Mouse (Mus musculus) fat pad, adult 2 months (tissue): ENCODE data around the gene Gm20388.

ENCODE experiments used
- DNase-seq: peaks from one replicate; pipeline ENCODE4 v3.0.0-alpha.2; 2011; ENCODE audit warnings: low read depth, low spot score; ENCODE audit errors: extremely low read depth

The Gm20388 gene

DNA sequence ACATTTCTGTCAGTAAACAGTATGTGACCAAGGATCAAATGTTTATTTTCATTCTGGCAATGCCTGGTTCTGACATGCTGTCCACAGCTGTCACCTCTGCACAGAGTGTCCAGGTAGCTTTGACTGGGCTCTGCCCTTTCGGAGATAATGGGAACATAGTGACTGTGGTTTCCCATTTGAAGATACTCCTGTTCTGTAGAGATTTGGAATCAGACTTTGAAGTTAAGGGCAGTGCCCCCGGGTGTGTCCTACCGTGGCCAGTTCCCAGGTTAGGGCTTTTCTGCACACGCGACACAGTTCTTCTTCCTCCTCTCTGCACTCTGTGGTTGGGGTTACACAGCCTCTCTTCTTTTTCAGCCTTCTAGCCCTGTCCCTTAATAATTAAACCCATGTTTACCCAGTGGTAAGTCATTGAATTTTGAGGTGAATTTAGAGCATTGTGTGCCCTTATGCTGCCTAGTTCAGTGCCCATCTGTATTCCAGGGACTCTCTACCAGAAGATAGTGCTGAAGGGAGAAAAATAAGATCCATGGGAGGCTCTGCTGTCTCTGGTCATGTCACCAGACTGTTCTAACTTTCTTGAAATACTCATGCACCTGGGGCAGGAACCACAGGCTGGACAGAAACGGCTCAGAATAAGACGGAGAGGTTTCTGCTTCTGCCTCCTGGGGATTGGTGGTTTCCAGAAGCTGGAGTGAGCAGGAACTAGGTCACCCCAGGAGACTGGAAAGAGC, 4368.5 kb downstream of the Gm20388 start:
- DNase-seq = no peak

DNA sequence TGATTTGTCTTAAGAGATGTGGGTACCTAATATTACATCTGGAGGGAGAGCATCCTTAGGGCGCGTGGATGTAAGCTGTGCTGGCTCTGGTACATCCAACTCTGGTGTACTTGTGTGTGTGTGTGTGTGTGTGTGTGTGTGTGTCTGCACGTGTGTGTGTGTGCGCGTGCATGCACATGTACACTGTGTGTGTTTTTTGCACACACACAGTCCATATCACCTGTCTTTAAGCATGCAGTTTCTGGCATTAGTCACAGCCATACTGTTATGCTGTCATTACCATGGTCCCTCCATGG, 4369.0 kb downstream of the Gm20388 start:
- DNase-seq = no peak

DNA sequence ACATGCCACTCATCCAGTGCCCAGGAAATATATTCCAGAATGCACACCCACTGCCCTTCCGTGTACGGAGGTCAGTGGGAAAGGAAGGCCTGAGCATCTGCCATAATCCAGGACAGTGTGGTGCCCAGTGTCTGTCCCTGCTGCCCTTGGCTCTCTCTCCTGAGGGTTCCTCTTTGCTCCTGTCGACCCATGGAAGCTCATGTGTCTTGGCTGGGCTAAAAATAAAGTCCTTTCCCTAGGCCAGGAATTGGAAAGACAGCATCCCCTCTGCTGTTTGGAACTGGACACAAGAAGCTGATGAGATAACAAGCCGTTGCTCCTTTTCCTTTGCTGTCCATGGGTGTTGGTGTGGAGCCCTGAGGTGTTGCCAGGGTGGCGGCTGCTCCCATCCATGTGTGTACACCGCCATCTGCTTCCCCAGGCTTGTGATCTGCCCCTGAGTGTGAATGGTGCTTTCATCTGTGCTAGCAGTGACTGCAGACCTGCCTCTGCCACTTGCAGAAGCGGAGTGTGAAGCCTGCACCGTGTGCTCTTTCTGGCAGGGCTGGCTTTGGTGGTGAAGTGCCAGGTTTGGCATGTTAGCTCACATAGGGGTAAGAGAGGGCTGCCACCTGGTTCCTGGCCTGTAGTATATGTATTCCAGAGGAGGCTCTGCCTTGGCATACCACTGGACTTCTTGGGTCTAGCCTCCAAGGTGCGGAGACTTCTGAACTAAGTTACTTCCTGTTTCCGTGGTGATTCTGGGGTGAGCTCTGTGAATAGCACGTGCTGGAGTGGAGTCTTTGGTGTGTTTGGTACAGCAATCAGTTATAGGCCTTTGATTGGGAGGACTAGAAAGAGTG, 4371.3 kb downstream of the Gm20388 start:
- DNase-seq = no peak

- no peak for DNase-seq
Measured at GRCm38 (mm10) chr8:124282878-124283630, 4372.4 kb downstream of the Gm20388 start.

DNA sequence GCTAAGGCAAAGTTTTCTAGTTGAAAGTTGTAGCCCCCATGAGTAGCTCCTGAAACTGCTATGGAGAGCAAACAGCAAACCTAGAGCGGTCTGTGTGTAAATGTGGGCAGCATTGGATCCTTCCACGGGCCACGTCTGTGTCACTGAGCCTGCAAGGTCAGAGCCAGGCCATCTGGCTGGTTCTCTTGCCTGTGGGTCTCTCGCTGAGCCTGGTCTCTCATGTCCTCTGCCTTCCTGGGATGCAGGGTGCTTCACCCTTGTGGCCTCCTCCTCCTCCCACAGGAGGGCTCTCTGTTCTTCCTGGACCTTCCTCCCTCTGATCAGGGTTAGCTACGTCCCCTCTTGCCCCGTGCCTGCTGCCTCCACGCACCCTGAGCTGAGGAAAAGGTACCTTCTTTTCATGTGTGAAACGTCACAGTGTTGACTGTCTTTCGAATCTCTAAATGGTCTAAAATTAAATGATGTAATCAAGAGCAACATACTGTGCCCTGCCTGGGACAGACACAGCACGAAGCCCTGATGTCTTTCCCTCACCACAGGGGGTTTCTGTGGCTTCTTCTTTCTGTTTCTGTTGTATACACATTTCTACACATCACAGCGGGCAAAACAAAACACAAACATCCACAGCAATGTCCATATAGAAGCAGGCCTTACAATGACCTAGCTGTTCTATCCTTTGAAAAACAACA, 4373.1 kb downstream of the Gm20388 start:
- DNase-seq = no peak

- no peak for DNase-seq
Measured at GRCm38 (mm10) chr8:124284333-124284711, 4373.7 kb downstream of the Gm20388 start.

- no peak for DNase-seq
Measured at GRCm38 (mm10) chr8:124284984-124285576, 4374.4 kb downstream of the Gm20388 start.

DNA sequence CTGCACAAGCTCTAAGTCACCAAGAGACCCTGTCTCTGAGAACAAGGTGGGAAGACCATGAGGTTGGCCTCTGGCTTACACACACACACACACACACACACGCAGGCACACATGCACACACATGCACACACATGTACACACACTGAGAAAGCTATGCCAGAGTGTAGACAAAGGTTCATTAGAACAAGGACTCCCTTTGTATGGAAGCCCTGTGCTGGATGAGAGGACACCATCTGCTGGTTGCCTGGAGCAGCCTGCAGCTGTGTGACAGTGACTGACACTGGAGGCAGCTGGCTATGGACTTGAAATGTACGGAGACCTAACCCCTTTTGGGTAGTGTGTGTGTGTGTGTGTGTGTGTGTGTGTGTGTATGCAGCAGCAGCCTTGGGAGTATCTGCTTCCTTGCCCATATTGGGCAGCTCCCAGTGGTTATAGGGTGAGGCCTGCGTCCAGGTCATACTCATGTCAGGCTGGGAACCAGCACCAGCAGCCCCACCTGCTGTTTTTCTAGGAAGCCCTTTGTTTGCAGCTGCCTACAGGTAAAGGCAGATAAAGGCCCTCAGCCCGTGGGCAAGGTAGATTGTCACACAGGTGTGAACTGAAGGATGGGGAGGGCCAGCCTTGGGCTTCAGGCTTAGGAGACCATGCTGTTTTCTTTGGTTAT, 4376.0 kb downstream of the Gm20388 start:
- DNase-seq = no peak

DNA sequence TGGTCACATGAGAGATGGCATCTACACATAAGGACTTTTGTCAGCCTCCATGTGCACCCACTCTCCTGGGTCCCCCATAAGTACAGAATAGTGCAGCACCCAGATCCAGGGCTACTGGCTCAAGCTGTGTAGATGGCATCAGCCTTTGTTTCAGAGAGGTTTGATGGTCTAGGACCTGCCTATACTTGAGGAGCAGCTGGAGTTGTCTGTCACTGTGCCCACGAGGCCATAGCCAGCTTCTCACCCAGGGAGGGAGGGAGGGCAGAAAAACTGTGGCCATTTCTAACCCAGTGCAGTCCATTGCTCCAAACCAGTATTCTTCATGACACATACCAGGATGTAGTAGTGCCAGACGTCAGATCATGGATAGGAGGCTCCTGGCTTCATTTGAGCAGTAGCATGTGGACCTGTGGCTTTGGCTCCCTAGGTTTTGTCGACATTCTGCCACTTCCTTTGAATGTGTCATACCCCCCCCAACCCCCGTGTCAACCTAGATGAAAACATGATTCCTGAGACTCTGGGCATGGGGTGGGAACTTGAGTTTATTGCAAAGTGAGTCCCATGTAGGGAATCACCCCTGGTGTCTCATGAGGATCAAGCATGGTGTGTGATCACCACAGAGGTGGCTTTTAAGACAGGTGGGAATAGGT, 4377.7 kb downstream of the Gm20388 start:
- DNase-seq = no peak

DNA sequence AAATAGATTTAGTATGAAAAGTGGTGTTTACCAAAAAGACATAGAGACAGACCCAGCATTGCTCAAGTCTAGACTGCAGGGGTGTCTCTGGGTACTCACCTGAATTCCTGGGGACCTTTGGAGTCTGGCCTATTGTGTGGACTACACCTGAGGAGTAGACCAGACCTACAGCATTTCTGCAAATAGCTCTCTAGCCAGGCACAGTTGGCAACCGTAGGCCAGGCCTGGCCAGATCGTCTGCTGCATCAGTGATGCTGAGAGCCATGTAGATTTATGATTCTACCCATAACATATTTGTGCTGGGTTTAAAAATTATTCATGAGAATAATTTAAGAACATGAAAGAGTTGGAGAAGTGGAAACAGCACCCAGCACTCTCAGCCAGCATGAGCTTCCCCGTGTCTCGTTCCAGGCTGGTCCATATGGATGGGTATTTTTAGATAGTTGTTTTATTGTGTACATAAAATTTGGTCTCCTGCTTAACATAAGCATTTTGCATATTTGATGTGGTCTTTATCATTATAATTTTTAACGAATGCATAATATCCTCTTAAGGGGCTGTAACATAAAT, 4378.9 kb downstream of the Gm20388 start:
- no peak for DNase-seq

GRCm38 (mm10) chr8:124290911-124291691, 4380.5 kb downstream of the Gm20388 start:
- no peak for DNase-seq

- no peak for DNase-seq
Measured at GRCm38 (mm10) chr8:124291693-124292092, 4381.1 kb downstream of the Gm20388 start.

DNA sequence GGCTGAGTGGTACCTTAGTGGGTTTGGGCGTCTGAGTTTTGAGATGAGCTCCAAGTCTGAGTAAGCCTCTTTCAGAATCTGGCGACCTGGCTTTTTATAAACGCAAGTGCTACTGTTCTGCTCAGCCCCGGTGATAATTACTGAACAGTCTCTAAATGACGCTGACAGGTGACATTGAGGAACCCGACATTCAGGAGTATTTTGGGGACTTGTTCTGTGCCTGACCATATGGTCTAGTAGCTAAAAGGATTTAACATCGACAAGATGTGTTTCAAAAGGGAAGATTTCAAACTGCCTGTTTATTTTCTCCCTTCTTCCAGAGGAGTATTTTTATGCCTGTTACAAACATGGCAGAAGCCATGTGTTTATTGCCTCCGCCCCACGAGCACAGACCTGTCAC, 4382.3 kb downstream of the Gm20388 start:
- DNase-seq = no peak

DNA sequence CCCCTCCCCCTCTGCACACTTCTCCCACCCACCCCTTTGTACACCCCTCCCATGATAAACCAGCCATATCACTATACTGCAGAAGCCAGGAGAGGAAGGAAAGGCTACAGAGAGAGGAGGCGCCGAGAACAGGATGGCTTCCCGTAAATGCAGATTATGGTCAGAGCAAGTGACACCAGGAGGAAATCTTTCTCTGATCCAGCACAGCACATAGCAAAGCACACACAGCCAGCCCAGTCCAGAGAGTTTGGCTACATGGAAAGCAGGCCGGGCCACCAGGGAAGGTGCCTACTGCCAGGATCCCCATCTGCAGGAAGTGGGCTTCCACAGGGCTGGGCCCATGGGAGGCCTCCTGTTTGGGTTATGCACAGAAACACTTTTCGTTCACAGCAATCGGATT, 4383.8 kb downstream of the Gm20388 start:
- no peak for DNase-seq

GRCm38 (mm10) chr8:124294900-124295299, 4384.3 kb downstream of the Gm20388 start:
- no peak for DNase-seq

DNA sequence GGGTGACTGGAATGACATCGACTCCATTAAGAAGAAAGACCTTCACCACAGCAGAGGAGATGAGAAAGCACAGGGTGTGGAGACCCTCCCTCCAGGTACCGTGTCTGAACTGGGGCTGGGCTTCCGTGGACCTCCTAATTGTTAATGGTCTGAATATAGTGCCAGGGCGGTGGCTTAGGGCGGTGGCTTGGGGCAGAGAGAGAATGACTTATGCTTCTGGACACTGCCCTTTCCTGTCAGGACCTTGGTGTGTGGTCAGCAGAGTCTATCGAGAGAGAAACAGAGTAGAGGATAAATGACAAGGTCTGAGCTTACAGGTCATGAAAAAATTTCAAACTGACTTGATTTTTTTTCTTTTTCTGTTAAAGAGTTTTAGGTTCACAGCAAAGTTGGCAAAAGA, 4384.7 kb downstream of the Gm20388 start:
- no peak for DNase-seq

GRCm38 (mm10) chr8:124301512-124301911, 4390.9 kb downstream of the Gm20388 start:
- DNase-seq = no peak

- DNase-seq = no peak
Measured at GRCm38 (mm10) chr8:124301935-124302555, 4391.4 kb downstream of the Gm20388 start.
